Mouse (Mus musculus) MEL (cell line): ENCODE measurements around the gene Cebpzos. TPM values are rescaled to one million over a fixed set of nuclear protein-coding genes. Genes with fewer than 3 reads are reported as not detected.

ENCODE experiments used
- DNase-seq: peaks from one replicate; pipeline ENCODE4 v3.0.0; 2011; ENCODE audit warnings: low read depth, low spot score
- H3K27ac ChIP-seq: 2 replicates; pipeline ENCODE4 v1.5.1; 2012; ENCODE audit warnings: low read depth, mild to moderate bottlenecking, control low read depth, low read length, moderate library complexity; ENCODE audit not compliant: control insufficient read depth
- H3K27me3 ChIP-seq, 2 experiments: fragments of 150-350 bp in 1 of 2; sonication (generic) in 1 of 2; 2 replicates each; pipeline ENCODE4 v1.6.1; 2012; ENCODE audit warnings: low read length in 2 of 2, mild to moderate bottlenecking in 2 of 2, improper control_type of control experiment in 1 of 2, moderate library complexity in 1 of 2; ENCODE audit not compliant: insufficient read depth in 2 of 2, control insufficient read depth in 1 of 2
- H3K36me3 ChIP-seq, 2 experiments: 2 replicates each; pipeline ENCODE4 v1.6.1; 2012 to 2014; ENCODE audit warnings: low read length in 2 of 2, improper control_type of control experiment in 1 of 2, inconsistent platforms in 1 of 2, mild to moderate bottlenecking in 1 of 2; ENCODE audit not compliant: insufficient read depth in 2 of 2, control insufficient read depth in 1 of 2
- H3K4me1 ChIP-seq, 2 experiments: fragments of 150-350 bp in 1 of 2; sonication (generic) in 1 of 2; 2 replicates each; pipeline ENCODE4 v1.6.1; 2012; ENCODE audit warnings: low read length in 2 of 2, improper control_type of control experiment in 1 of 2, mild to moderate bottlenecking in 1 of 2; ENCODE audit not compliant: insufficient read depth in 2 of 2, control insufficient read depth in 1 of 2
- H3K4me3 ChIP-seq, 2 experiments: fragments of 150-350 bp in 1 of 2; sonication (generic) in 1 of 2; 2 replicates each; pipeline ENCODE4 v1.5.1; 2012; ENCODE audit warnings: low read depth in 2 of 2, low read length in 2 of 2, mild to moderate bottlenecking in 2 of 2, moderate library complexity in 2 of 2, control low read depth in 1 of 2, improper control_type of control experiment in 1 of 2; ENCODE audit not compliant: control insufficient read depth in 1 of 2, insufficient read depth in 1 of 2
- H3K79me2 ChIP-seq: 2 replicates; pipeline ENCODE4 v1.6.1; 2012; ENCODE audit warnings: mild to moderate bottlenecking, low read length, moderate library complexity; ENCODE audit not compliant: control insufficient read depth, poor library complexity, insufficient read depth
- H3K9ac ChIP-seq: 2 replicates; pipeline ENCODE4 v1.6.1; 2012; ENCODE audit warnings: low read depth, mild to moderate bottlenecking, control low read depth, low read length, moderate library complexity; ENCODE audit not compliant: control insufficient read depth, poor library complexity, severe bottlenecking
- H3K9me3 ChIP-seq: fragments of 150-350 bp; sonication (generic); replicated peaks from 2 replicates; pipeline ENCODE4 v1.6.1; 2012; ENCODE audit warnings: mild to moderate bottlenecking, low read length, improper control_type of control experiment, moderate library complexity; ENCODE audit not compliant: insufficient read depth
- CHD1 ChIP-seq: IDR thresholded peaks from 2 replicates; pipeline ENCODE4 v1.6.1; 2012; ENCODE audit warnings: low read depth, mild to moderate bottlenecking, inconsistent platforms, low read length, improper control_type of control experiment
- ETS1 ChIP-seq: IDR thresholded peaks from 2 replicates; pipeline ENCODE4 v1.6.1; 2012; ENCODE audit warnings: low read depth, mild to moderate bottlenecking, inconsistent platforms, low read length, improper control_type of control experiment, moderate library complexity
- HCFC1 ChIP-seq: IDR thresholded peaks from 2 replicates; pipeline ENCODE4 v1.6.1; 2012; ENCODE audit warnings: low read depth, mild to moderate bottlenecking, inconsistent platforms, low read length, improper control_type of control experiment, moderate library complexity
- MAZ ChIP-seq: IDR thresholded peaks from 2 replicates; pipeline ENCODE4 v1.6.1; 2012; ENCODE audit warnings: low read depth, mild to moderate bottlenecking, inconsistent platforms, low read length, improper control_type of control experiment
- MYC ChIP-seq: IDR thresholded peaks from 2 replicates; pipeline ENCODE4 v1.6.1; 2011; ENCODE audit warnings: low read depth, mild to moderate bottlenecking, low read length, improper control_type of control experiment, moderate library complexity
- NELFE ChIP-seq: IDR thresholded peaks from 2 replicates; pipeline ENCODE4 v1.6.1; 2011; ENCODE audit warnings: low read depth, low read length, improper control_type of control experiment
- POLR2A ChIP-seq, 2 experiments: IDR thresholded peaks; 2 replicates each; pipeline ENCODE4 v1.6.1; 2011 to 2012; ENCODE audit warnings: low read length in 2 of 2, mild to moderate bottlenecking in 2 of 2, control low read depth in 1 of 2, improper control_type of control experiment in 1 of 2, low read depth in 1 of 2, moderate library complexity in 1 of 2; ENCODE audit not compliant: control insufficient read depth in 1 of 2, insufficient read depth in 1 of 2, poor library complexity in 1 of 2
- TAL1 ChIP-seq: IDR thresholded peaks from 2 replicates; pipeline ENCODE4 v1.6.1; 2012; ENCODE audit warnings: mild to moderate bottlenecking, inconsistent platforms, low read length, moderate library complexity, mixed read lengths
- TCF12 ChIP-seq: IDR thresholded peaks from 2 replicates; pipeline ENCODE4 v1.6.1; 2014; ENCODE audit warnings: low read depth, mild to moderate bottlenecking, inconsistent platforms, low read length, improper control_type of control experiment, moderate library complexity
- ZKSCAN1 ChIP-seq: IDR thresholded peaks from 2 replicates; pipeline ENCODE4 v1.6.1; 2012; ENCODE audit warnings: low read depth, mild to moderate bottlenecking, inconsistent platforms, low read length, improper control_type of control experiment, moderate library complexity
- polyA plus RNA-seq, 2 experiments: library from polyadenylated mRNA; stranded (reverse) in 1 of 2; unstranded in 1 of 2; fragments of >175 nt in 1 of 2; fragments of >200 nt in 1 of 2; gene quantifications; 2 replicates each; pipeline versions ENCODE4 v1.2.1 to v1.2.4; 2012; ENCODE audit warnings: low replicate concordance in 2 of 2, low read depth in 1 of 2; ENCODE audit not compliant: insufficient read length in 2 of 2, insufficient read depth in 1 of 2, missing spikeins in 1 of 2
- total RNA-seq: library from RNA; depleted of rRNA; stranded (reverse); fragments of 300-350 nt; gene quantifications from 2 replicates; pipeline ENCODE4 v1.2.3, GENCODE M21; 2012

Cebpzos gene
- total and polyA plus RNA-seq, 3 experiments: 18.9 to 30.2 TPM; not detected in 1

DNA sequence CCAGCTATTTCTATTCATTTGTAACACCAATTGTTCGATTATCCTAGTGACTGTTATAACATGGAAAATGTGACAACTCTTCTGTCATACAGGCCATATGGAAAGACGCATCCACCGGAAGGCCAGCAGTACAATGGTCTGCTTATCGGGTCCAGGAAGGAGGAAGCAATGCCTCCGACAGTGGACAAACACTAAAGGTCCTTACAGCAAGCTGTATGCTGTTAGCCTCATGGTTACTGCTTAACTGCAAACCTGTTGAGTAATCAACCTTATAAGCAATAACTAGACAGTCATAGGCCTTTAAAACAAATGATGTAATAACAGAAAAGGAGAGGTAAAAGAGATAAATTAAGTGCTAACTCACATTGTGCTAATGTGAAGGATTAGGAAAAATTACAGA is 34.9 kb downstream of the Cebpzos start:
- no peak for DNase-seq
- no peaks in the 10 kb centered on the region for H3K79me2 ChIP-seq
- no peak for TF ChIP-seq POLR2A (IDR thresholded peaks at IDR 0.05; ENCODE audit: control insufficient read depth in 1 of 2, insufficient read depth in 1 of 2, low read depth in 1 of 2, low read length in 2 of 2, poor library complexity in 1 of 2)
- TF ChIP-seq TAL1: no peak
- no peak for TF ChIP-seq HCFC1
- no peak for TF ChIP-seq NELFE
- TF ChIP-seq MYC: no peak
- no peak for TF ChIP-seq MAZ
- TF ChIP-seq, all 39 proteins: peak for 0
- no peak overlapping the region for H3K9ac ChIP-seq
- H3K4me1 ChIP-seq: no peaks in the 10 kb centered on the region
- no peaks in the 10 kb centered on the region for H3K36me3 ChIP-seq
- no peak overlapping the region for H3K4me3 ChIP-seq
- no peak overlapping the region for H3K27ac ChIP-seq
- H3K9me3 ChIP-seq: no peaks in the 10 kb centered on the region
- no peaks in the 10 kb centered on the region for H3K27me3 ChIP-seq

DNA sequence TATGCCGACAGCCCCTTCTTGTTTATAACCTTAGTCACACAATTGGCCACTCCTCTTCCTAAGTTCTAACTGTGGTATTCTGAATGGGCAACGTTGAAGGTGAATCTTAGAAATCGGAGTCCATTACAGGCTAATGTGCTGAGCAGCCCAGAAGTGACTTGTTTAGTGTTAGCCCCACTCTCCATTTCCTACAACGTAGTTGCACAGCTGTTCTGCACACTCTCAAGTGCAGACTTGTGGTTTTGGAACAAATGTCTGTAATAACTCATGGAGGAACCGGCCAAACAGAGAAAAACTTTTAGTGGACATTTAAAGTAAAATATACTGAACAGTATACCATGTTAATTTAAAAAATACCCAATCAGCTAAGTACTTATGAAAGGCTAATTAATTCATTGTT is 35.8 kb downstream of the Cebpzos start:
- Histone ChIP-seq H3K79me2 (no peaks in the 10 kb centered on the region), H3K9ac (no peak overlapping the region), H3K4me3 (no peak overlapping the region), H3K27ac (no peak overlapping the region), H3K4me1 (no peaks in the 10 kb centered on the region), H3K27me3 (no peaks in the 10 kb centered on the region; a peak in 1 of 4 replicates), H3K9me3 (no peaks in the 10 kb centered on the region), H3K36me3 (no peaks in the 10 kb centered on the region)
- TF ChIP-seq TCF12: no peak
- no peak for TF ChIP-seq POLR2A (IDR thresholded peaks at IDR 0.05; ENCODE audit: control insufficient read depth in 1 of 2, insufficient read depth in 1 of 2, low read depth in 1 of 2, low read length in 2 of 2, poor library complexity in 1 of 2)
- no peak for TF ChIP-seq TAL1
- no peak for DNase-seq

DNA sequence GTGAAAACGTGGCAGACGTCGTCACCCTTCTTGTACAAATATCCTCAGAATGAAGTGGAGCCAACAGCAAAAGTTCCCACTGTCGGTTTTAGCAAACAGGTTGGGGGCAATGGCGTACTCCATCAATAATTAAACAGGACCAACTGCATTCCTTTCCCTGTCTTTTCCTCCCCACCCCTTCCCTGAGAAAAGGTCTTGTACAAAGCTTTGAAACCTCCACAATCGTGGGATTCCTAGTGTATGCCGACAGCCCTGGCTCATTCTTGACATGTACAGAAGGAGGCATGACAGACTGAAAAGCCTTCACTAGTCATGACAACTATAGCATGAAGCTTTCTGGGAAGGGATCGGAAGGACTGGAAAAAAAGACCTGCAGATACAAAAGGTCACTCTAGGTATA is 36.9 kb downstream of the Cebpzos start:
- Histone ChIP-seq H3K4me3 (no peak overlapping the region), H3K36me3 (no peaks in the 10 kb centered on the region), H3K79me2 (no peaks in the 10 kb centered on the region), H3K27me3 (no peaks in the 10 kb centered on the region; a peak in 1 of 4 replicates), H3K9me3 (no peaks in the 10 kb centered on the region), H3K9ac (no peak overlapping the region), H3K4me1 (no peaks in the 10 kb centered on the region), H3K27ac (no peak overlapping the region)
- TF ChIP-seq ZKSCAN1: no peak
- no peak for TF ChIP-seq ETS1
- no peak for TF ChIP-seq CHD1
- DNase-seq: no peak
